Mouse (Mus musculus): ENCODE results near the gene Btnl10.

GRCm38 (mm10) chr11:58968551-58968950 lies 50.8 kb downstream of the Btnl10 start:
- TF ChIP-seq MAFK (IDR thresholded peaks at IDR 0.05; ENCODE audit: insufficient read depth, low read depth, low read length) (no peak), ZNF384 (IDR thresholded peaks at IDR 0.05; ENCODE audit: low read depth, low read length) (no peak)

Data from ES-E14 (cell line).